Mouse (Mus musculus) cerebellum, adult 11-12 months (tissue): ENCODE measurements around the gene Gm20388.
A peak's percentile ranks its signal among the peaks of the same experiment; 100 is the strongest.
"Not testable (repeated sequence)": the region's sequence is repeated elsewhere in the genome, so short reads cannot be mapped to it uniquely, and the experiment has no call there.

Experiments used
- DNase-seq: peaks from one replicate; pipeline ENCODE4 v3.0.0; 2022

Gm20388 gene

DNA sequence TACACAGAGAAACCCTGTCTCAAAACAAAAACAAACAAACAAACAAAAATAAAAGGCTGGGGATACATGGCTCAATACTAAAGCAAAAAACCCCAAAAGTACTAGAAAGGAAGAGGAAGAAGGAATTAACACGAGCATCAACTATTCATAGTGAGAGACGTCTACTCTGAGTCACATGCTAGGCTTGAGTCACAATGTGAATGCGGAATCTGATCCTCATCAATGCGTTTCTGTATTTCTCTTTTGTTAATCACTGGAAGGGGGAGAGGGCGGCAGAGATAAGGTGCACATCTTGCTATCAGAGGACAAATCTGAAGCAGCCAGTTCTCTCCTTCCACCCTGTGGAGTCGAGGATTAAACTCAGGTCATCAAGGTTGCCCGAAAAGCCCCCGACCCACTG is 3117.1 kb downstream of the Gm20388 start:
- DNase-seq = no peak

DNA sequence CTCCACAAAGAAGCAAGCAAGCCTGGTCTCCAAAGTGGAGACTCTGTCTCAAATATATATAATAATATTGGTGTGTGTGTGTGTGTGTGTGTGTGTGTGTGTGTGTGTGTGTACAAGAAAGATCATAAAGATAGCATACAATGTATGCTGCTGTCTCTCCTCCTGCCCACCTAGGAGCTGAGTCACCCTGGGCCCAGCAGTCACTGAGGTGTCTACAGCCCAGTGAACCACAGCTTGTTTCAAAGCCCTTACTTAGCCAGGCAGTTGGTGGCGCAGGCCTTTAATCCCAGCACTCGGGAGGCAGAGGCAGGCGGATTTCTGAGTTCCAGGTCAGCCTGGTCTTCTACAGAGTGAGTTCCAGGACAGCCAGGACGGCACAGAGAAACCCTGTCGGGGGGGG is 3119.4 kb downstream of the Gm20388 start:
- not testable (repeated sequence) for DNase-seq

GRCm38 (mm10) chr8:123031321-123031978 is 3120.8 kb downstream of the Gm20388 start:
- no peak for DNase-seq

DNA sequence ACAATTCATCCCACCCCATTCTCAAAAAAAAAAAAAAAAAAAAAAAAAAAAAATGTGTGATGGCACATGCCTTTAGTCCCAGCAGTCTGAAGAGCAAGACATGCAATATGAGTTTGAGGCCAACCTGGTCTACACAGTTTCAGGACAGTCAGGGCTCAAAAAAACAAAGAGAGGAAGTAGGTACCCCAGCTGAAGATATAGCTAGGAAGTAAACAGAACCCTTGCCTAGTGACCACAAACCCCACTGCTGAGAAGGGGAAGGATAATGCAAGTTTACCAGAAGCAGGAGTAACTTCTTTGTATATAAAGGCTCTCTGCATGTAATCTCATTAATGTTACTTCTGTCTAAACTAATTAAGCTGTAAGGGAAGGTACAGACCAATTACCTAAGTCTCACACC is 3122.1 kb downstream of the Gm20388 start:
- DNase-seq = no peak

DNA sequence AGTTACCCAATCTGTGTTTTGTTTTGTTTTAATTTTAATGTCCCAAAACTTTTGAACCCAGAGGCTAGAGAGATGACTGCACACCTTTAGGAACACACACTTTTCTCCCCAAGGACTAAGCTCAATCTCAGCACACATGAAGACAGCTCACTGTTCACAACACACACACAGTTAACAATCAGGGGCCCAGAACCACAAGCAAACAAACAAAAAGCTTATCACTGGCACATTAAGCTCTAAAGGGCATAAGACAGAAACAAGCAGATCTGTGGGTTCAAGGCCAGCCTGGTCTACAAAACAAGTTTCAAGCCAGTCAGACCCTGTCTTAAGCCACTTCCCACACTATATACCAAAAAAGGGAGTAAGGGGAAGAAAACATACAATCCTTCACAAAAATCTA is 3122.8 kb downstream of the Gm20388 start:
- DNase-seq = no peak

DNA sequence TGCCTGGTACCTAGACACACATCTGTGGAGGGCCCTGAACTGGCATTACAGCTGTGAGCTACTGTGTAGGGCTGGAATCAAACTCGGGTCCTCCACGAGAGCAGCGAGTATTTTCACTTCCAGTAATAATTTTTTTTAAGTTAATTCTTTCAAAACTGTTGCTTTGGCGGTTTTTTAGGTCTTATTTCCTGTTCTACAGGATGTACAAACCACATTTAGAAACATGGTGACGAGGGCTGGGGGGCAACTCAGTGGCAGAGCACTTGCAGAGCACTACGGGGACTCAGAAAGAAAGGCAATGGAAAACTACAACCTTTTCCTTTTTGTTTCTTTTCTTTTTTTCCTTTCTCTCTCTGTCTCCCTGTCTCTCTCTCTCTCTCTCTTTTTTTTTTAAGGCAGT is 3123.5 kb downstream of the Gm20388 start:
- DNase-seq = no peak

DNA sequence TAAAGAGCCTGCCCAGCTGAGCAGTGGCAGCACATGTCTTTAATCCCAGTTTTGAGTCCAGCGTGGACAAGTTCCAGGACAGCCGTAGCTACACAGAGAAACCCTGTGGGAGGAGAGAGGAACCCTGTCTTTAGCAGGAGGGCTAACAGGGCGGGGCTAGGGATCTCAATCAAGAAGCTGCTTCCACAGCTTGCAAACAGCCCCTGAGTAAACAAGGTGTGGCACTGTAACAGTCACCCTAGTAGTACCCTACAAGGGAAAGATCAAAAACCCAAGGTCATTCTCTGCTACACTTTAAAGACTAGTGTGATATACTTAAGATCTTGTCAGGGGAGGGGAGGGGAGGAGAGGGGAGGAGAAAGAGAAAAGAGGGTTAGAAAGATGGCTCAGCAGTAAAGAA is 3126.3 kb downstream of the Gm20388 start:
- no peak for DNase-seq

DNA sequence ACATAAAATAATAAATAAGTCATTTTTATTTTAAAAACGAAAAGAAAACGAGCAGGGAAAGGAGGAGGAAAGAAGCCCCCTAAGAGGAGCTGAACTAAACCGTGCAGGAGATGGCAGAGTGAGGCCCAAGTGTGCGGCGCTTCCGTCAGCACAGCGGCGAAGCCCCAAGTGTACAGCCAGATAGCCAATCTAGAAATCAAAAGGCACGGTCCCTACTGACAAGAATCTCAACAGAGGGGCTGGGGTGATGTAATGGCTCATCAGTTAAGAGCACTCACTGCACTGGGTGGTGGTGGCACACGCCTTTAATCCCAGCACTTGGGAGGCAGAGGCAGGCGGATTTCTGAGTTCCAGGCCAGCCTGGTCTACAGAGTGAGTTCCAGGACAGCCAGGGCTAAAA is 3126.8 kb downstream of the Gm20388 start:
- no peak for DNase-seq

- no peak for DNase-seq
Observed at GRCm38 (mm10) chr8:123038351-123038750, 3127.7 kb downstream of the Gm20388 start.

GRCm38 (mm10) chr8:123039376-123040109 is 3128.9 kb downstream of the Gm20388 start:
- DNase-seq = no peak

- DNase-seq = no peak
Observed at GRCm38 (mm10) chr8:123040110-123040650, 3129.5 kb downstream of the Gm20388 start.

GRCm38 (mm10) chr8:123041008-123041773 is 3130.6 kb downstream of the Gm20388 start:
- DNase-seq = peak; percentile 67

DNA sequence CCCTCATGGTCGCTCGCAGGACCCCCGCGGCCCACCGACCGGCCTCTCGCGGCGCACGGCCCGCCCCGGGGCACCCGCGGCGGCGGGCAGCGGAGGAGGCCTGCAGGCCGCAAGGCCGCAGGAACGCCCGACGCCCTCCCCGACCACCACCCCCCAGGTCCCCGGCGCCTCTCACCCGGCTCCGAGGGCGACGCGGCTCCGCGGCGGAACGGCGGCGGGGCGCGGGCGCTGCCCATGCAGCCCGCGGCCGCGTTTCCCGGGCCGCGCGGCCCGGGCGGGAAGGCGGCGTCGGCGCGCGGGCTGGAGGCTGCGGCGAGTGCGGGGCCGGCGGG is 3131.1 kb downstream of the Gm20388 start:
- DNase-seq = no peak

DNA sequence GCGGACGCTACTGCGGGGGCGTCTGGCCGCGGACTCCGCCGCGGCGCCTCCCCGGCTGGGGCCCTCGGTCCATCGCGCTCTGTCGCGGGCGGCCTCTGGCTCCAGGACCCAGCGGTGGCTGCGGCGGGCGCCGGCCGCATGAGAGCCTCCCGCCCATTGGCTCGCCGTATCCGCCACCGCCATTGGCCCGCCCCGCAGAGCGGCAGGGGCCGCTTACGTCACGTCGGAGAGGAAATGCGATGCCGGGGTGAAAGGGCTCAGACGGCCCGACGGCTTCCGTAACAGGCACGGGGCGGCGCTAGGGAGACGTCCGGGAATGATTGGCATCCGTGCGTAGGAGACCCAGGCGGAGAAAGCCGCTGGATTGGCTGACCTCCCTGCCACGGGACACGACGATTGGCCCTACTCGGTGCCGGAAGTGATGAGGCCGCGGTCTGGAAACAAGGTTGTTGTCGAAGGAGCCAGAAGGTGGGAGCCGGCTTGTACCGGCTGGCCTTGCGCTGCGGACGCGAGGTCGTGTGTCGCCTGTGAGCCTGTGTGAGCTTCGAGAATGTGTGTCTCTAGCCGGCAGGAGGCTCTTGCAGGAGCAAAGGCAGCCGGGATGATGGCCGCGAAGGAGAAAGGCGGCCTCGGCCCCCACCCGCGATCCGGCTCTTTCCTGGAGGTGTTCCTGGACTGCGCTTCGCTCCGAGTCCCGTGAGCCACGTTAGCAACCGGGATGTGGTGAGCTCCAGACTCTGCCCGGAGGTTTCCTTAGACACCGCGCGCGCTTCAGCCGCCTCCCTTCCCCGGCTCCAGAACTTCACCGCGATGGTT is 3131.7 kb downstream of the Gm20388 start, which contains the start of gene Ankrd11:
Gene Ankrd11 (minus strand): TSS at position 120 of the 816 bp plus-strand sequence.
- peak; percentile 100 for DNase-seq

DNA sequence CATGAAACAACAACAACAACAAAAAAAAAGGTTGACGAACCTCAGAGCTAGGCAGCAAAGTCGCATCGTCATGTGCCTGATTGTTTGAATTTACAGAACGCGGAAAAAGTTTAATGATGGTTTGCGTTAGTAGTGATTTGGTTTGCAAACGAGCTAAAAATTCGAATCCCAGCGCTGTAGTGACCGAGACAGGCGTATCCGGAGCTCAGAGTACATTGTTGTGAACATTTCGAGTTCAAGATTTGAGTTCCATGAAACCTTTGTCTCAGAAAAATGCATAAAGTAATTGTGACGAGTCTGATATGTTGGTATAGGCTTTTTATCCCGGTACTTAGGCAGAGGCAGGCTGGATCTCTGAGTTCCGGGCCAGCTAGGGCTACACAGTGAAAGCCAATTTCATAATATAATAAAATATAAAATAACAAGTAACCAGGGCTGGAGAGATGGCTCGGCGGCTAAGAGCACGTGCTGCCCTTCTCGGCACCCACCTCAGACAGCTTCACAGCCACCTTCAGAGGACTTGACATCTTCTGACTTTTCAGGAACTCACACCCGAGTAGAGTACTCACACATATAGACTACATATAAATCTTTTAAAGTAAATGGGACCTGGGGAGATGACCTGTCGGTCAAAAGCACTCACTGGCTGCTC is 3132.5 kb downstream of the Gm20388 start:
- DNase-seq = no peak

GRCm38 (mm10) chr8:123043941-123044340 is 3133.3 kb downstream of the Gm20388 start:
- no peak for DNase-seq

DNA sequence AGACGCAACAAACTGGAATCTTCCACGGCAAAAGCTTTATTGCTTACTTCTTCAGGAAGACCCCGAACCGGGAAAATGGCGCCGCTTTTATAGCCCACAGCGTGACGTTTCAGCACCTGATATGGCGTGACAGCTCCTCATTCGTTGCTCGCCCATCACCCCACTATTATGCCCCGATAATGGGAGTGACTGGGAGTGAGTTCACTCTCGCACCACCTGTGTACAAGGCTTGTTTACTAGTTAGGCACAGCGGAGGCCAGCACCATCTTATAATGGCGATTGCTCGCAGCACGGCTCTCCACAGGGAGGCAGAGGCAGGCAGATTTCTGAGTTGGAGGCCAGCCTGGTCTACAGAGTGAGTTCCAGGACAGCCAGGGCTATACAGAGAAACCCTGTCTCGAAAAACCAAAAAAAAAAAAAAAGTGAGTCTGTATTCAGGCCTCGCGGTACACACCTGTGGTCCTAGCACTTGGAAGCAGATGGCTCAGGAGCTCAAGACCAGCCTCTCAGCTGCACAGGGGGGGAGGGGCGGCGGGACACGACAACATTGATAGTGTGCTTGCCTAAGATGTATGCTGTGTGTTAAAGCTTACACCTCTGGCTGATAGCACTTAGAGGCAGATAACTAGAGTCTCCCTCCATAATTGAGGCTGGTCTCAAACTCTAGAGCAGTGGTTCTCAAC is 3134.2 kb downstream of the Gm20388 start:
- DNase-seq = not testable (repeated sequence)

DNA sequence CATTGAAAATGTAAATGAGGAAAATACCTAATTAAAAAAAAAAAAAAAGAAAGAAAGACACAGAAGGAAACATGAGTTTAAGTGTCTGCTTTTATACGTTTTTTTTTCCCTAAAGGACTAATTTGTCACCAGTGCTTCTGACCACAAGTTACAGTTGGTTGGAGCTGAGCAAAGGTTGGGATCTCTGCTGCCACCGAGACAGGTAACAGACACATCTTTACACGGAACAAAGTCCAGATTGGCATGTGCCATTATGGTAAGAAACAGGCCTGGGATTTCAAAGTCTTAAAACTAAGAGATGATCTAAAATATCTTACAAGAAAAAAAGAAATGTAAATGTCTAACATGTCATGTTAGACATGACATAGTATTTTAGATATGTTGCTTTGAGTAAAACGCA is 3136.1 kb downstream of the Gm20388 start:
- no peak for DNase-seq

DNA sequence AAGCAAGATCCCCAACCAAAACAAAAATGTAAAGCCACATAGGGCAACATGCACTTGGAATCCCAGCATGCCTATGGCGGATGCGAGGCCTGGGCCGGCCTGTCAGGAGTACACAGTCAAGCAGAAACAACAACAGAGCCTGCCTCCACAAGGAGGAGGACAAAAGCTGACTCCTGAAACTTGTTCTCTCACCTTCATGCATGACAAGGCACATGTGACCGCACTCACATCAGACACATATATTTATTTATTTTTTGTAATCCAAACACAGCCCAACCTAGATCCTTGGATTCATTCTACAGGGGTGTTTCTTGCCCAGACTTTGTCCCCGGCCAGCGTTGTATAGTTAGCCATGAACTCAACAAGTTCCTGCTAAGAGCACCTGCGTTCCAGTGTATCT is 3137.2 kb downstream of the Gm20388 start:
- no peak for DNase-seq

GRCm38 (mm10) chr8:123048402-123048801 is 3137.8 kb downstream of the Gm20388 start:
- no peak for DNase-seq

- DNase-seq = no peak
Observed at GRCm38 (mm10) chr8:123051458-123051857, 3140.8 kb downstream of the Gm20388 start.

- no peak for DNase-seq
Observed at GRCm38 (mm10) chr8:123062721-123063120, 3152.1 kb downstream of the Gm20388 start, which contains the start of gene Spg7. Spg7 (plus strand) TSS chr8:123062942.
